Mouse (Mus musculus): ENCODE results near the gene Chchd3. TPM values are rescaled to one million over a fixed set of nuclear protein-coding genes. Genes with fewer than 3 reads are reported as not detected.

Gene Chchd3
- total RNA-seq, 2 experiments from 2014 or later, result 401 TPM

DNA sequence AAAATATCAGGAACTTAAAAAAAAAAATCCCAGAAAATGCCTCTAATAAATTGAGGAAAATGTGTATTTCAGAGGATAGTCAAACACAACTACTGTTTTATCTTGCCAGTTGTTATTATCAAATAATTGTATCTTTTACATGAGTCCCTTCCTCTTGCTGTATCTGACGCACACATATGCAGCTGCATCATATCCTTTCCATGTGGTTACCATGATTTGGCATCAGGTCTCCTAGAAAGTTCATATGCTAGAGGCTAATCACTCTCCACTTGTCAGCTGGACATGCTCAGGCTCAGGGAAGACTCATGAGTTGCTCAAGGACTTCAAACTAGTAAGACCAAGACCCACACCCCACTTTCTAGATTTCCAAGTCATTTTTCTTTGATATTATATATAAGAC is 122.4 kb downstream of the Chchd3 start:
- DNase-seq (ENCODE audit: low spot score), result no peak

DNA sequence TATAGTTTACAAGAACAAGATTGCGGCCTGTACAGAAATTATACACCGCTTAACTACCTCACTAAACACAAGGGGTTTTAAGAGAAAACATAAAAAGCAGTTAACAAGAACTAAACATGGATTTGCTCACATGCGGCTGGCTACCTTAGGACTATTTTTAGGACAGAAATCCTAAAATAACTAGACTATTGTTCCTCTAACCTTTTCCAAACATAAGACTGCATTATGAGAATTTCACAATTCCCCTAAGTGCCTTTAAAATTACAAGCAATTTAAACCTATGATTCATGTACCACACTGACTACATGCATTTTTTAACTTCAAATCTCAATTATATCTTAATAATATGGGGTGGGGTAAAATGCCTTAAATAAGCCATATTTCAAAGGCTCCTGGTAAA is 123.3 kb downstream of the Chchd3 start:
- no peak for DNase-seq (ENCODE audit: low spot score)

DNA sequence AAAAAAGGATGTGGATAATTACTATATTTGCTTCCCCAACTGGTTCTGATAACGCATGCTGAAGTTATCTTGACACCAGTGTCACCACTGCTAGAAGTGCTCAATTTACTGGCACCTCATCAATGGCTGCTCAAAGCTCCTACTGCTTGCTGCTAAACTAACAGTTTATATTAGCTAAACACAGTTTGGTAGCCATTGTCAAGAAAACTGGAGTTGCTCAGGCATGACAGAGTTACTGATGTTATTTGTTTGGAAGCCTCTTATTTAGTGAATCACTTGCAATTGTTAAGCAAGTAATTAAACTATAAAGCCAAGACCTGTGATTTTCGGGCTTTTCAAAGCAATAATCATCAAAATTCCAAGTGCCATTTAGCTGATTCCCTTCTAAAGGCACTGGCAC is 123.7 kb downstream of the Chchd3 start:
- DNase-seq (ENCODE audit: low spot score), result no peak

DNA sequence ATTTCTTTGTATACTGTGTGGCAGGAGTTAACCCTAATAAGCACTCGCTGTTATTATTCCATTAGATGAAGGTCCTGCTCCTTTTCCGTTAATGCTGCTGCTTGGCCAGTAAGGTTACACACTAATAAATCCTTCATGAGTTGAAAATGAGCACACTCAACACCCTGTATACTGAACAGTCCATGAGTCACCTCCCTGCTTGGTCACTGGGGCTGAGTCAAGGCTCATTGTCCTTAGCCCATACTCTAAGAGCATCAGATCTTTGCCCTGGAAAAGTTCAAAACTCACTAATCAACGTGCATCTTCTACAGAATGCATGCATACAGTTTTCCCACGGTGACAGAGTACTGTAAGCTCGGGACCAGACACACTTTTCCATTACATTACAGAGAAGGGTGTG is 124.5 kb downstream of the Chchd3 start:
- DNase-seq (ENCODE audit: low spot score), result no peak

DNA sequence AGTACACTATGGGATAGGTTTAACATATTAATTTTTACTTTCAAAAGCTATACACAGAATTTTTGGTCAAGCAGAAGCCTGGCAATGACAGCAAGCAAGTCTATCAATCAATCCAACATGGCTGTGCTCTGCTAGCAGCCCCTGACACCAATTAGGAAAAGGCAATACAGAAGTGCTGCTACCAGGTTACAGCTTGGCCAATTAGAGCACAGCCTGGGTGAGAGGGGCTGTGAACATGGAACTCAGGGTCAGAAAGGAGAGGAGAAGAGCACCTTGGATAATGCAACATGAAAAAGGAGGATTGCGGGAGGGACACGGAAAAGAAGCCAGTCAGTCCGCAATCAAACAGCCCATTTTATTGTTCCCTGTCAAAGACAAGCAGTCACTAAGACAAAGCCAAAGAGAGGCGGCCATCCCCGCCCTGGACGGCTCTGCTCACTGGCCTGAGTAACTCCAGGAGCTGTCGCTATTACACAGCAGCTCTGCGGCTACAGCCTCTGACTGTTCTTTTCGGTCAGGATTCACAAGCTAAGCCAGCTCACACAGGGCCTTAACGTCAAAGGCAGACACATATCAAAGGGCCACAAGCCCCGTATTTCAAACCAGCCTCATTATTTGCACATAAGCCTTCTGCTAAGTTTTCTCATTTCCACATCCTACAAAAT is 128.8 kb downstream of the Chchd3 start:
- no peak for DNase-seq (ENCODE audit: low spot score)

DNA sequence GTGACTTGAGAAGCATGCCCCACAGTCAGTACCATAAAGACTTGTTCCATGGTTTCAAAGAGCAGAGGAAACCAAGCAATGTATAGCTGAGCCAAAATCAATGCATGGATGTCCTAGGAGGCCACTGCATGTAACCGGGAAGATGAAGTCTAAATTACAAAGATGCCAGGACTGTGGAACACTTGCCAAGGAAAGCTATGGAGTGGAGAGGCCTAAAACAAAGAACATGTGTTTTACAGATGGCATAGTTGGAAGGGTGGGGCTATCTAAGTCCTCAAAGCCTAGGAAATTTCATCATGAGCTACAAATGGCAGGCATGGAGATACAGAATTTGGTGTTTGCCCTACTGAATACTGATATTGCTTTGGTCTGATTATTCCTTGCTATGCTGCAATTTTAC is 137.7 kb downstream of the Chchd3 start:
- DNase-seq (ENCODE audit: low spot score), result no peak

DNA sequence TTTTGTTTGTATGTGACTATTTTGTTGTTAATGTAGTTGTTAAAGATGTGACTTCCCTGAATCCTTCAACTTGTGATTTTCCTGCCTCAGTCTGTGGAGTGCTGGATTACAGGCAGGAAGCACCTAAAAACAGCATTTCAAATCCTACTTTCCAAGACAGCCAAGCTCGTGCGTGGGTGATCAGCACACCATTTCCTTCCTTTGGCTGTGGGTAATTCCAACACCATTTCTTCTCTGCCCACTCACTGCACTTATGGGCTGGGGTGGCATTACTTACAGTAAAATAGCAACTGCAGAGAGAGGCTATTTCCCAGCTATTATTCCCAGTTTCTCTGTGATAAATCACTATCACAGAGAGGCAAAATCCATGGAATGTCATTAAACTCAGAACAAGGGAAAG is 140.0 kb downstream of the Chchd3 start:
- no peak for DNase-seq (ENCODE audit: low spot score)

DNA sequence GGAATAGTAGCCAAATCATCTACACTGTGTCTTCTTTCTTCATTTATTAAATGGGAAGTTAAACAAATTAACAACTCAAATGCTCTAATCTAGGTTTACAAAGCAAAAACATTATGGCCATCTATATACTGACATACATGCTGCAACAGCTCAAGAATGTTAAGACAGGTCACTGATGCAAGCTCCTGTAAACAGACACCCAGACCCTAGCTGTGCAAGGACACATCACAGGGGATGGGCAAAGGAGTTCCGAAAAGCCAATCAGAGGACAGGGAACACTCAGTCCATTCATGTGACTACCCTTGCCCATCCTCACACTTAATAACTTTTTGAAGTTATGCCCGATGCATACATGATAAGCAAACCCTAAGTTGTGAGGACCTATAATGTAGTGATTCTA is 149.4 kb downstream of the Chchd3 start:
- DNase-seq (ENCODE audit: low spot score), result no peak

DNA sequence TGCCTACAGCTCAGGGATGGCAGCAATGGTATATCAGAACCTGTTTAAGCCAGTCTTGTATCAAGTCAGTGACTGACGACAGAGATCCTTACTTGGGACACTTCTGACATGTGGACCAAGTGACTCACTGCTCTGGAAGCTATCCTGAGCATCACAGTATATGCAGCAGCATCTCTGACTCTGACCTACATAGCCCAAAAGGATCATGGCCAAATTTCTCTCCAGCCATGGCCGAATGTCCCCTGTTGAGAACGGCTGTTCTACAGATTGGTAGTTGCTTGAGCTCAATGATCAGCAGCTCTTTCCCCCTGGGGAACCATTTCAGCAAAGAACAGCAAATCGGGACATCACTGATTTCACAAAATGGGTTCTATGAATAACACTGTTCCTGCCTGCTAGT is 161.0 kb downstream of the Chchd3 start:
- DNase-seq (ENCODE audit: low spot score), result no peak

DNA sequence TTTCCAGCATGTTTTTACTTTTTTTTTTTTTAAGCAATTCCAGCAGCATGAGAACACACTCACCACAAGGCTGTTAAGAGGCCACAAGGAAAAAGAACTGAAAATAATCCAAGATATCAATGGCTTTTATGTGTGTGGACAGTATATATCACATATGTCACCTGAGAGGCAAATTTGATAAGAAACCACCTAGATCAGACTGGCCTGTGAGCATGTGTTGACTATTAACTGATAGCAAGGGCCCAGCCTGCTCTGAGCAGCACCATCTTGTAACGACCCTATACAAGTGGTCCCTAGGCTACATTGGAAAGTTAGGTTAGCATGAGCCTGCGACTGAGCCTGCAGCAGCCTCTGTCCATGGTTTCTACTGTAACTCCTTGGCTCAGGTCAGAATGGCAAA is 166.0 kb downstream of the Chchd3 start:
- DNase-seq (ENCODE audit: low spot score), result no peak

DNA sequence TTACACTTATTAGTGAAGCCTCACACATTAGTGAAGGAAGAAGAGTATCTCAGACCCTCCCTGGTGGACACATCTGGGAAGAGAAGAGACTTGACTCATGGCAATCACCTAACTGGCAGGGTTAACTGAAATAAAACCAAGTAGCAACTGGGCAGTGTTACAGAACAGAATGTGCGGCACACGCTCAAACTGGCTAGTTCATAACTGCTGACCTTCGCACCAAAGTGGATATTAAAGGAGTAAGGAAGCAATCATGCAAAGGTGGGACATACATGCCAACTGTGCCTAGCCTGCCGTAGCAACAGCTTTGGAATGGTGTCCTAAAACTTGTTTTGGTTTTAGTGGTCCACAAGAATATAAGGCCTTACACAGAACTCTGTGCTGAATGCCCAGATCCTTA is 169.3 kb downstream of the Chchd3 start:
- DNase-seq (ENCODE audit: low spot score), result peak; percentile 49

DNA sequence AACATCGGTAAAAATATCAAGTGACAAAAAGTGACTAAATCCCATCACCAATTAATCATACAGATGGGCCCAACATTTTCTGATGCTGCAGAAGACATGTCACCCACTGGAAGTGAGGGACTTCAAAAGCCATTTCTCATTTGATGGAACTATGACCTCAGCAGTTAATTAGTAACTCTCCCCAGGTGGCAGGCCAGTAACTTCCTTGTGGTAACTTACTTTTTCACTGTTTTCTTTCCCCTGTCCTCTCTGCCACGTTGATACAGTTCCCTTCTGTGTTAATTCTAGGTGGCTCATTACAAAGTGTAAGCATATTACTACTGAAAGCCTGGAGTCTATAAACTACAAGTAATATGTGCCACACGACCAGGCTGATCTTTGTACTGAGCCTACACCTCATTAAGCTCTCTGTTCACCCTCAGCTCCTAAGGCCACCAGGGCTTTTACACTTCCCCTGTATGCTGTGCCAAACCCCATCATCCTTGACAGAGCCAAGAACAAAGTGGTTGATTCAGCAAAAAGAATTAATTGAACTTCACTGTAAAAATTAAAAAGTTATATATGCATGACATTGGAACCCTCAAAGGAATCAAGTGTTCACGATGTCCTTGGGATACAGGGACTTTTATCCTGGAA is 171.0 kb downstream of the Chchd3 start:
- no peak for DNase-seq (ENCODE audit: low spot score)

DNA sequence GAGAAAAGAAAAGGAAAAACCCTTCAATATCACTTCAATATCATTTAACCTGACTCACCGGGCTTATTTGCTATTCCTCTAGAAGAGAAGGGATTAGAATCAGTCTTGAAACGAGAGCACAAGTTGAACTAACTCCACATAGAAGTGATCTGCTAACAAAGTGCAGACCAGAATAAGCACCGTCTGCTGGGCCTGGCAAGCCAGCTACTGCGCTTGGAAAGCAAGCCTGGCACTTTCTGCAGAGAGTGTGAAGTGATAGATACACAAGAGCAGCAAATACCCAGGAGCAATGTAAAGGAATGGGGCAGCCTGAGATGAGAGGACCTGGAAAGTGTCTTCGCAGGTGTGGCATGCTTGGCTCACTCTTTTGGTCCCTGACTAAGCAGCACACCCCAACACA is 181.5 kb downstream of the Chchd3 start:
- DNase-seq (ENCODE audit: low spot score), result peak; percentile 27

DNA sequence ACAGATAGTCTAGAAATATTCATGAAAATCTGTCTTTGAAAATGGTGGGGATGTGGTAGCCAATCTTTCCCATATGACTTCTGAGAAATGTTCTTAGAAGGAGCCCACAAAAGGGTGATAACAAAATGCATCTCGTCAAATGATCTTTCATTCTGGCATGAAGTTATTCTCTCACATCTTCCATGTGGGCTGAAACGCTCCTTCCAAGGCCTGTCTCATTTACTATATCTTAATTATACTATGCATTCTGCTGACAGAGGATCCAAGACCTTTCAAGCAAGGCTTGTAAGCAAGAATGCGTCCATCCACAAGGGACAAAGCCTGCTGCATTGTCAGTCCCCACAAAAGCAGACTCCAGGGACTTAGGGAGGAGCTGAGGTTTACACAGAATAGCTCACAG is 185.9 kb downstream of the Chchd3 start:
- no peak for DNase-seq (ENCODE audit: low spot score)

DNA sequence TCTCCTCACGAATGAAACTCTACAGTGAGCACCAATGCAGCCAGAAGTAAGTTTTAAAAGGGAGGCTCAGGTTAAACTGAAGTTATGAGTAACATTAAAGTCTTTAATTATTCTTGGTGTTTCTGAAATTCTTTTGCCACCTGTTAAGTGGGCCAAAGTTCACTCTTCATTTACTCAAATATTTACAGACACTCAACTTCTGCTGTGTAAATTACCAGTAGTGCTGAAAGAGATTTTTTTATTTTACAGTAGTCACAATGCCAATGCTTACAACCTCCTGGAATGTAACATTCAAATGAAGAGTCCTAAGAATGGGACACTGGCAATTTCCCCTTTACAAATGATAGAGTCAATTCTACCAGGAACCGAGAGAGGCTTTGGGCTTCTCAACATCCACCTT is 187.3 kb downstream of the Chchd3 start:
- no peak for DNase-seq (ENCODE audit: low spot score)

DNA sequence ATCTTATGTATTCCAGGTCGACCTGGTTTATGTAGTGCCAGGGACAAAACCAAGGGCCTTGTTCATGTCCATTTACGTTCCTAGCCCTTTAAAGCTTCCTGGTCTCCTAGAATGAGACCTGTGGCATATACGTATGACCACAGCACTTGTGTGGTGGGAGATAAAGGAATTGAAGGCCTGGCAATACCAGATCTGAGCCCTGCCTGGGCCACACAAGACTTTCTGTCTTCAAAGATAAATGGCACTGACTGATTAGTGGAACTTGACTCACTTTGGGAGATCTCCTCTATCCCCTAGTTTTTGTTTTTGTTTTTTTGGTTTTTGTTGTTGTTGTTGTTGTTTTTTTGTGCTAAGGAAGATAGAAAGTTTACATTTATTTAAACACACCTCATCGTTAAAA is 209.1 kb downstream of the Chchd3 start:
- DNase-seq (ENCODE audit: low spot score), result no peak

DNA sequence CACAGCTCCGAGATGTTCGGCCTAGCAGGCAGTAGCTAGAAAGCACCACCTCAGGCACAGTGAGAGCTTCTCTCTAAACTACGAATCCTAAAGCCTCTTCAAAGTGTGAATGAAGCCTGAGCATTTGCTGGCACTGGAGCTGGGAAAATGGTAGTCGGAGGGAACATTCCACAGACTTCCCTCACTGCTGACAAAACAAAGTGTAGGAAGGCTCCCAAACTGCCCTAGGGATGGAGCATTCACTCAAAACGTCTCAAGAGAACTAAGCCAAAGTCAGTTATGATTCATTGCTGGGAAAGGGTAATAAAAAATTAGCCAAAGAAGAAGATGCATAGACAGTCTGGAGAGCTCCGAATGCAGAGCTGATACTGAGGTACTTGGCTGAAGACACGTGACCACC is 211.1 kb downstream of the Chchd3 start:
- no peak for DNase-seq (ENCODE audit: low spot score)

DNA sequence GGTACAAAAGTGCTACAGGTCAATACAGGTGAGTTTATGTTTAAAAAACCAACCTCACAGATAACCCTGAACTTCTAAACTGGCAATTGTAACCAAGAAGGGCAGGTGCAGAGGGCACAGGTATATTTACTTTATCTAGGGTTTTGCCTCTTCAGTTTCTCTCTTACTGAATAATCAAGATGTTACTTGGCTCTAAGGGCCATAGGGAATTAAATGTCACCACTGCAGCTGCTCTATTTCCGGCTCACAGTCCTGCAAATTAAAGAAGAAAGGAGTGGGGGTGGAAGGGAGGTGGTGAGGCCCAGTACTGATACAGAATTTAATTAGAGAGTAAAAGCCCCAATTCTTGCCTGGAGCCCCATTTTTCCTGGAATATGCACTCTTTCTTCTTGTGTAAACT is 214.6 kb downstream of the Chchd3 start:
- DNase-seq (ENCODE audit: low spot score), result peak; percentile 12

DNA sequence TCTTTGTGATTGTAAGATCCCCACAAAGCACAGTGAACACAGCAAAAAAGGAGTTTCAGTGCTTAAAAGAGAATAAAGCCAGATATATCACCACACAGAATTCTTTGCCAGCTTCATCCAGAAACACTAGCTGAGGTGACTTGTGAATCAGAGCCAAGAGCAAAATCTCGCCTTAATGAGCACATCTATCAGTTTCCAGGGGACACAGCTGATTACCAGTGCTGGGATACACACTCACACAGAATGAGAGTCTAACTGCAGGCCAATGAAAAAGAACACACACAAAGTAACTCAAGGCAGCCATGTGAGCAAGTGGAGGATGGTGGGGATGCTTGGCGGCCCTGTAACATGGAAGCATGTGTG is 222.1 kb downstream of the Chchd3 start:
- DNase-seq (ENCODE audit: low spot score), result no peak

DNA sequence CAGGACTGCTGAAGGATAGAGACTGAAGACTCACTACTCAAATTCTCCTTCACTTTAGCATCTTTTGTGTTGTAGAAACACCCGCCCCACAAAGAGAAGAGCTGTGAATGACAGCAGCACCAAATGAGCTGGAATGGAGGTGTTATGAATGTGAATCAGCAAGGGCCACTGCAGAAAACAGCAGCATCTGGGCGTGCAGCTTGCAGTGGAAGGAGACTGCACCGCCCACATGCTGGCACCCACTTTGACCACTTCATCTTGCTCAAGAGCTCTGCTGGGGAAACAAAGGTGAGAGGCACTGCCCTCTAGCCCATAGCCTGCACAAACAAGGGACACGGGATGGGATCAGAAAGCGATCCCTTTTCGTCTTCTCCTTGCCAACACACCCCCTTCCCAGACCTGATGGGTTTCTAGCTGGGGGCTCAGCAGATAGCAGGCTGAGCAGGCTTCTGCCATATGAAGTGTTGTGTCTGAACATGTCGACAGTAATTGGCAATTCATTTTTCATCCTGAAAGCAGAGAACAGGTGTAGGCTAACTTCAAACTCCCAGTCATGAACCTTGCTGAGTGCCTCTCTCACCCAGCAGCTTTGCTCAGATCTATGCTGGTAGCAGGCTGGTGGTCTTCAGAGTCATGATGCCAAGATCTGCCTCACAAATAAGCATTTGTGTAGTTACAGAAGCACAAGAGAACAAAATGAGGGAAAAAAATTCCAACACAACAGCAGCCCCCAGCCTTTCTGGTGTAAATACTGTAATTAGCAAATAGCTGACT is 222.7 kb downstream of the Chchd3 start:
- DNase-seq (ENCODE audit: low spot score), result no peak

DNA sequence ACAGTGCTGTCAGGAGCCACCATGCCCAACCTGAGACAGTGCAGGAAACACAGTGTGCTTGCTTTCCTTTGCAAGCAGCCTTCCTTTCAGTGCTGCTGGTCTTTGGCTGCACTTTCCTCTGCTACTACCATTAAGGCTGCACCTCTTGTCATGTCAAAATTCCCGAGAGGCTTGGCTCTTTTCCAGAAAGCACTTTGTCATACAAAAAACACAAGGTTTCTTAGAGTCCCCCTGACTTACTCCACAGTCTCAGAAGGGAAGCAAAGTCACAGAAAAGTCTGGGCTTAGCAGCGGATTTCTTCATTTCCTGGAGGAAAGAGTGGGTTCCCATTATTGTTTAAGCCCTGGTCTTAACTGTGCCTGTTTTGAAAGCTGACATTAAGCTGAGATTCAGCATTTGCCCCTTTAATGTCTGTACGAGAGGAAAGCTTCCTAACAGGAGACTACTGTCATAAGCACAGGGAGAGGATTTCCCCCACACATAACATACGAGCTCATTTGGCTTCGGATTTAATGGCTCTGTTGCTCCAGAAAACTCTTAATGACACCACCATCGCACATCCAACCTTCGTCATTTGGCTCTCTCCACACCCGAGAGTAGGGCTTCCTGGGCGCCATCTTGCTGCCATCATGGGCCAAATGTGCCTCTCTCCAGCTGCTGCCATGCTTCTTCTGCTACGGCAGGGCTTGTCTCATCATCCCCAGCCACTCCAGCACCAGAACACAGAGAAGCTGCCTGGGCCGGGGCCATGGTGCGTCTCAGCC is 236.0 kb downstream of the Chchd3 start:
- no peak for DNase-seq (ENCODE audit: low spot score)

DNA sequence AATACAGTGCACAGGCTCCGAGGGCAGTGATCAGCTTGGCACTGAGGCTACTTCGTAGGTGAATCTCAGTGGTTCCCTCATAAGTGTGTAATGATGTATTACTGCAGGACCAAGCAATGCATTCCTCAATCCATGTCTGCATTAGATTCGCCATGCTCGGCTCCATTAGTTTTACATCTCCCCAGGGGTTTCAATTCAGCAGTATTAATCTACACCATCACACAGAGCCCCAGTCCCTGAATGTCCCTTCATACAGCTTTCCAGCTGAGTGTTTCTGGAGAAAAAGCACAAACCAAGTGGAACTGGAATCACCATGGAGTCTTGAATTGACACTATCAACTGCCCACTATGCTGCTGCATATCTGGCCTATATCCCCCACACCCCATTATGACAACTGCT is 241.1 kb downstream of the Chchd3 start:
- no peak for DNase-seq (ENCODE audit: low spot score)

All from gastrocnemius, adult 18-20 months (tissue).